Mouse (Mus musculus) liver, adult 2 months (tissue): ENCODE data around the gene Galnt14. TPM values are rescaled to one million over a fixed set of nuclear protein-coding genes. Genes with fewer than 3 reads are reported as not detected.

ENCODE experiments used
- DNase-seq: peaks from one replicate; pipeline ENCODE4 v3.0.0-alpha.2; 2011; ENCODE audit warnings: low read depth, low spot score; ENCODE audit errors: extremely low read depth
- H3K27ac ChIP-seq: fragments of 200-500 bp; replicated peaks from 2 replicates; pipeline ENCODE4 v1.5.1; 2012; ENCODE audit warnings: low read depth, mild to moderate bottlenecking, control low read depth, inconsistent platforms, low read length; ENCODE audit not compliant: insufficient read depth
- H3K27me3 ChIP-seq: fragments of 200-500 bp; 2 replicates; pipeline ENCODE4 v1.6.1; 2012; ENCODE audit warnings: mild to moderate bottlenecking, moderate library complexity, low read length, inconsistent platforms; ENCODE audit not compliant: control insufficient read depth, insufficient read depth
- H3K36me3 ChIP-seq: fragments of 200-500 bp; 2 replicates; pipeline ENCODE4 v1.6.1; 2012; ENCODE audit warnings: low read length, inconsistent platforms; ENCODE audit not compliant: control insufficient read depth, insufficient read depth
- H3K4me1 ChIP-seq: fragments of 200-500 bp; 2 replicates; pipeline ENCODE4 v1.6.1; 2011; ENCODE audit warnings: low read length; ENCODE audit not compliant: control insufficient read depth, insufficient read depth
- H3K4me3 ChIP-seq: fragments of 200-500 bp; 2 replicates; pipeline ENCODE4 v1.5.1; 2011; ENCODE audit warnings: low read depth, mild to moderate bottlenecking, control low read depth, low read length, moderate library complexity; ENCODE audit not compliant: insufficient read depth
- H3K79me2 ChIP-seq: fragments of 200-500 bp; 2 replicates; pipeline ENCODE4 v1.6.1; 2012; ENCODE audit warnings: inconsistent platforms, mild to moderate bottlenecking, low read length, moderate library complexity; ENCODE audit not compliant: control insufficient read depth, insufficient read depth
- H3K9ac ChIP-seq: fragments of 200-500 bp; 2 replicates; pipeline ENCODE4 v1.6.1; 2012; ENCODE audit warnings: low read depth, mild to moderate bottlenecking, control low read depth, inconsistent platforms, low read length
- CTCF ChIP-seq: fragments of 200-500 bp; IDR thresholded peaks from 2 replicates; pipeline ENCODE4 v1.5.1; 2011; ENCODE audit warnings: low read depth, low read length, control low read depth
- POLR2A ChIP-seq: fragments of 200-500 bp; IDR thresholded peaks from 2 replicates; pipeline ENCODE4 v1.6.1; 2011; ENCODE audit warnings: low read length, control low read depth; ENCODE audit not compliant: insufficient read depth; ENCODE audit errors: extremely low read depth
- WGBS: fragments of 180-500 bp; shearing (Covaris S2); methylation state at CpG from one replicate; pipeline ENCODE4 v1.1.7; 2018; 5-methylcytosine and 5-hydroxymethylcytosine counted together
- polyA plus RNA-seq: library from polyadenylated mRNA; depleted of rRNA; stranded (reverse); fragments of >200 nt; gene quantifications from 2 replicates; pipeline ENCODE4 v1.2.3, GENCODE M21; 2012
- total RNA-seq: library from RNA; depleted of rRNA; stranded (reverse); fragments of >200 nt; gene quantifications from 2 replicates; pipeline ENCODE4 v1.2.3, GENCODE M21; 2014

The Galnt14 gene
- total and polyA plus RNA-seq, 2 experiments = 0.18 to 0.44 TPM

- Histone ChIP-seq H3K36me3 (no peaks in the 10 kb centered on the region), H3K27ac (no peak overlapping the region), H3K79me2 (no peaks in the 10 kb centered on the region), H3K9ac (no peak overlapping the region), H3K4me3 (no peak overlapping the region), H3K27me3 (no peaks in the 10 kb centered on the region; the same call in 1 of the 2 replicates), H3K4me1 (no peaks in the 10 kb centered on the region)
- 89% methylated on average over 4 of the region's 4 CpGs for WGBS
- no peak for DNase-seq
- TF ChIP-seq CTCF (no peak), POLR2A (no peak)
Measured at GRCm38 (mm10) chr17:73504111-73504510, 206.1 kb downstream of the Galnt14 start.

DNA sequence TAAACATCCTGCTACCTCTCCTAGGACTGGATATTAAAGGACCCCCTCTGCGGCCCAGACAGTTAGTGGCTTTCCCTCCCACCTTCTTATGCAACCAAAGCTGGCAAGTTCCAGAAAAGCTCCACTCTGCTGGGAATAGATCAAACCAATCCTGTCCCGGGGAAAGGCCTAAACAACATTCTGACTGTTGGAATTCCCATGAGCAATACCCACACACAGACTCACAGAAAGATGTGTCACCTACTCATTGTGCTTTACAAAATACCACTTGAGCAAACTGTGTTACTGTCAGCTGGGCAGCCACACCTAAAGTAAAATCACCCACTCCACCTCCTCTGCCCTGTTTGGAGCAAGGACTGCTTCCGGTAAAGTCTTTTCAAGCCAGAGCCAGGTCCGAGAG is 207.6 kb downstream of the Galnt14 start:
- Histone ChIP-seq H3K27me3 (no peaks in the 10 kb centered on the region; the same call in 1 of the 2 replicates), H3K4me3 (no peak overlapping the region), H3K27ac (no peak overlapping the region), H3K9ac (no peak overlapping the region), H3K36me3 (no peaks in the 10 kb centered on the region), H3K4me1 (no peaks in the 10 kb centered on the region), H3K79me2 (no peaks in the 10 kb centered on the region)
- WGBS = 79% methylated on average over 4 of the region's 4 CpGs
- TF ChIP-seq CTCF (no peak), POLR2A (no peak)
- no peak for DNase-seq

DNA sequence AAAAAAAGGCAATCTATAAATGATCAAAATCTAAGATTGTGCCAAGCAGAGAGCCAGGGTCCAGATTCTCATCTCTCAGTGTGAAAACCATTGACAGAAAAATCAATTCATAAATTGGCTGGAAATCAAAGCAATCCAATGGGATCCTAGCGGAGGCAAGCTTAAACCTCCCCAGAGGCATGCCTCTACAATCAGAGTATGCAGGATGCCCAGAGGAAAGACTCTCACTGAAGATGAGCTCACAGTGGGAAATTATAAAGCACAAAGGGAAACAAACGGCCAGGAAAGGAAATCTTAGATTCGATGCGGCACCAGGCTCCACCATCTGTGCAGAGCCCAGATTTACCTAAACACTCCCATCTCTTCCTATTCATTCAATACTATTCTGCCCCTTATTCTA is 220.7 kb downstream of the Galnt14 start:
- H3K9ac ChIP-seq = no peak overlapping the region
- TF ChIP-seq POLR2A (no peak), CTCF (no peak)
- 89% methylated on average over 4 of the region's 4 CpGs for WGBS

DNA sequence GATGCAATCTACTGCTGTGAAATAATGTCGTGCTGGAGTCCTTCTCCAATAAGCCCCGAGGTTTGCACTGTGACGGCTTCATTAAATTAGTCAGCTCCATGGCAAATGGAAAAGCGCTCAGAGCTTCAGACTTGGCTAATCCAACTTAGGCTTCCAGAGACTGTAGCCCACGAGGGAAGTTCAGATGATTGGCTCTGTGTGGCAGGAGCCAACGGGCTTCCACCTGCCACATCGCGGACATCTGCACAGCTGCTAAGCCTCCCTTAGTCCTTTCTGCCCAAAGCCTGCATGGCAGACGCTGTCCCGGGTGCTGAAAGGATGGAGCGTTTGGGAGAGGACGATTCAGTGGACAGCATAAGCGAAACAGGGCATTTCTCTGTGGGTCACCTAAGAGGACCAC is 222.5 kb downstream of the Galnt14 start:
- TF ChIP-seq POLR2A = no peak
- Histone ChIP-seq H3K4me3 (no peak overlapping the region), H3K79me2 (no peaks in the 10 kb centered on the region), H3K36me3 (no peaks in the 10 kb centered on the region), H3K27ac (no peak overlapping the region), H3K4me1 (no peaks in the 10 kb centered on the region), H3K27me3 (no peaks in the 10 kb centered on the region; the same call in 1 of the 2 replicates), H3K9ac (no peak overlapping the region)
- no peak for DNase-seq
- WGBS = 28% methylated on average over 13 of the region's 13 CpGs

More for the DNA sequence above, 220.7 kb downstream of the Galnt14 start:
- DNase-seq = no peak
- Histone ChIP-seq H3K4me3 (no peak overlapping the region), H3K79me2 (no peaks in the 10 kb centered on the region), H3K27ac (no peak overlapping the region), H3K27me3 (no peaks in the 10 kb centered on the region; the same call in 1 of the 2 replicates), H3K4me1 (no peaks in the 10 kb centered on the region), H3K36me3 (no peaks in the 10 kb centered on the region)

DNA sequence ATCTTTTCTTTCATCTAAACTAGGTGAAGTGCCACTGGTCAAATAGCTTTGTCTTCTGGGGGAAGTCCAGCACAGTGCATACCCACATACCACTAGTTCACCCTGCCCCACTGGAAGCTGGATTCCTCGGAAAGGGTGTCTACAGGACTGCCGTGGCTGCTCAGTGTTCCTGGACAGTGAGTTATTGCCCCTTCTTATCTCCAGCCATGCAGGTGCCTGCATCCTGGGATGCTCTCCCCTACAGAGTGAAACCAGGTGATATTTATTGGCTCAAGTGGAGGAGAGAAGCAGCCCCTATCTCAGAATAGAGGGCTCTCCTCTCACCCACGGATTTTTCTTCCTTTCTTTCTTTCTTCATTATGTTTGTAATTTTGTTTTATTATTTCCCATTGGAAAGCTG is 222.9 kb downstream of the Galnt14 start:
- TF ChIP-seq POLR2A (no peak), CTCF (no peak)
- WGBS = 65% methylated on average over 3 of the region's 3 CpGs
- Histone ChIP-seq H3K9ac (no peak overlapping the region), H3K27ac (no peak overlapping the region), H3K4me3 (no peak overlapping the region), H3K4me1 (no peaks in the 10 kb centered on the region), H3K79me2 (no peaks in the 10 kb centered on the region), H3K27me3 (no peaks in the 10 kb centered on the region; the same call in 1 of the 2 replicates), H3K36me3 (no peaks in the 10 kb centered on the region)
- DNase-seq = no peak

- H3K9ac ChIP-seq = no peak overlapping the region
- no peak for TF ChIP-seq CTCF
- no peak for TF ChIP-seq POLR2A
- WGBS = 73% methylated on average over 11 of the region's 11 CpGs
- no peaks in the 10 kb centered on the region for H3K27me3 ChIP-seq
- no peak for DNase-seq
- no peaks in the 10 kb centered on the region for H3K4me1 ChIP-seq
- H3K79me2 ChIP-seq = no peaks in the 10 kb centered on the region
- H3K36me3 ChIP-seq = no peaks in the 10 kb centered on the region
- H3K4me3 ChIP-seq = no peak overlapping the region
- no peak overlapping the region for H3K27ac ChIP-seq
Measured at GRCm38 (mm10) chr17:73477096-73478076, 232.9 kb downstream of the Galnt14 start.
